Mouse (Mus musculus): Measurements from ENCODE around the gene Gm43738. TPM values are rescaled to one million over a fixed set of nuclear protein-coding genes. Genes with fewer than 3 reads are reported as not detected.

Gene Gm43738
- total RNA-seq (2021) (not detected), polyA plus RNA-seq (2012; rRNA removed) (not detected in 2 replicates)
- long read RNA-seq, partial matches to known transcripts = 0 of 3 reads
- long read RNA-seq, other reads (novel, unspliced or antisense) = 3 of 3 reads

- WGBS = 43% methylated on average over 7 of the region's 7 CpGs
- DNase-seq = no peak
- Histone ChIP-seq H3K79me2 (replicated peaks; ENCODE audit: control insufficient read depth, insufficient read depth, low read length) (no peaks in the 10 kb centered on the region), H3K27ac (peak within 1 kb of the TSS; percentile 34; the same call in 1 of the 2 replicates), H3K4me1 (ENCODE audit: control insufficient read depth, insufficient read depth, low read length) (peaks cover 1% of the 10 kb centered on the region; the same call in 1 of the 2 replicates), H3K36me3 (ENCODE audit: control insufficient read depth, insufficient read depth, low read length) (no peaks in the 10 kb centered on the region), H3K27me3 (ENCODE audit: control insufficient read depth, insufficient read depth, low read length) (no peaks in the 10 kb centered on the region), H3K4me3 (peak within 1 kb of the TSS; percentile 74), H3K9ac (ENCODE audit: low read depth, low read length) (peak within 1 kb of the TSS; percentile 64)
- TF ChIP-seq POLR2A (IDR thresholded peaks at IDR 0.05; ENCODE audit: insufficient read depth, low read depth, low read length) (no peak), EP300 (IDR thresholded peaks at IDR 0.05; ENCODE audit: insufficient read depth, low read depth, low read length) (no peak), CTCF (IDR thresholded peaks at IDR 0.05) (no peak)
- intact Hi-C loops (cut with DNase I) = no loop called here
These were observed at the start of gene Gm43738 for GRCm38 (mm10) chr3:89100811-89101210. Gene Gm43738, minus strand, starts transcription at chr3:89101099.

GRCm38 (mm10) chr3:89148567-89148966 is 47.7 kb upstream of the Gm43738 start:
- Histone ChIP-seq H3K27me3 (ENCODE audit: control insufficient read depth, insufficient read depth, low read length) (peaks cover 11% of the 10 kb centered on the region), H3K27ac (no peak overlapping the region), H3K79me2 (replicated peaks; ENCODE audit: control insufficient read depth, insufficient read depth, low read length) (no peaks in the 10 kb centered on the region), H3K36me3 (ENCODE audit: control insufficient read depth, insufficient read depth, low read length) (no peaks in the 10 kb centered on the region), H3K9ac (ENCODE audit: low read depth, low read length) (no peak overlapping the region), H3K4me3 (no peak overlapping the region), H3K4me1 (ENCODE audit: control insufficient read depth, insufficient read depth, low read length) (no peaks in the 10 kb centered on the region)
- DNase-seq = no peak
- intact Hi-C loops (cut with DNase I) = no loop called here
- no peak for TF ChIP-seq EP300 (IDR thresholded peaks at IDR 0.05; ENCODE audit: insufficient read depth, low read depth, low read length)
- TF ChIP-seq CTCF (IDR thresholded peaks at IDR 0.05) = no peak
- no peak for TF ChIP-seq POLR2A (IDR thresholded peaks at IDR 0.05; ENCODE audit: insufficient read depth, low read depth, low read length)
- WGBS = 77% methylated on average over 14 of the region's 14 CpGs

DNA sequence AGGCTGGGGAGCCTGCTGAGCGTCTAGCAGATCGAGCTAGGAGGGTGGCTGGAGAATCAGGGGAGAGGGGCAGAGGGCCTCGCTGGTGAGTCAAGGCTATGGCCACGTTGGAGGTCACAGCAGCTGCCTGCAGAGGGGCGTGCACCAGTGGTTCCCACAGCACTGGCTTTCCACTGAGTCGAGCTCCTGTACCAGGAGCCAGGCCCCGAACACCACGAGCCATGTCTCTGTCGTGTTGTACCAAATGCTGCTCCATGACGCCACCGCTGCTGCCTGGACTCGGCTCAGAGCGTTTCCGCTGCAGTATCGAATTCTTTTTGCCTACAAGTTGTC is 47.0 kb upstream of the Gm43738 start:
- Histone ChIP-seq H3K4me3 (no peak overlapping the region), H3K79me2 (replicated peaks; ENCODE audit: control insufficient read depth, insufficient read depth, low read length) (no peaks in the 10 kb centered on the region), H3K4me1 (ENCODE audit: control insufficient read depth, insufficient read depth, low read length) (no peaks in the 10 kb centered on the region), H3K27ac (no peak overlapping the region), H3K36me3 (ENCODE audit: control insufficient read depth, insufficient read depth, low read length) (no peaks in the 10 kb centered on the region), H3K27me3 (ENCODE audit: control insufficient read depth, insufficient read depth, low read length) (peaks cover 11% of the 10 kb centered on the region), H3K9ac (ENCODE audit: low read depth, low read length) (no peak overlapping the region)
- DNase-seq = no peak
- 12% methylated on average over 15 of the region's 15 CpGs for WGBS
- intact Hi-C loops (cut with DNase I) = no loop called here
- TF ChIP-seq EP300 (IDR thresholded peaks at IDR 0.05; ENCODE audit: insufficient read depth, low read depth, low read length) (no peak), POLR2A (IDR thresholded peaks at IDR 0.05; ENCODE audit: insufficient read depth, low read depth, low read length) (no peak), CTCF (IDR thresholded peaks at IDR 0.05) (no peak)

DNA sequence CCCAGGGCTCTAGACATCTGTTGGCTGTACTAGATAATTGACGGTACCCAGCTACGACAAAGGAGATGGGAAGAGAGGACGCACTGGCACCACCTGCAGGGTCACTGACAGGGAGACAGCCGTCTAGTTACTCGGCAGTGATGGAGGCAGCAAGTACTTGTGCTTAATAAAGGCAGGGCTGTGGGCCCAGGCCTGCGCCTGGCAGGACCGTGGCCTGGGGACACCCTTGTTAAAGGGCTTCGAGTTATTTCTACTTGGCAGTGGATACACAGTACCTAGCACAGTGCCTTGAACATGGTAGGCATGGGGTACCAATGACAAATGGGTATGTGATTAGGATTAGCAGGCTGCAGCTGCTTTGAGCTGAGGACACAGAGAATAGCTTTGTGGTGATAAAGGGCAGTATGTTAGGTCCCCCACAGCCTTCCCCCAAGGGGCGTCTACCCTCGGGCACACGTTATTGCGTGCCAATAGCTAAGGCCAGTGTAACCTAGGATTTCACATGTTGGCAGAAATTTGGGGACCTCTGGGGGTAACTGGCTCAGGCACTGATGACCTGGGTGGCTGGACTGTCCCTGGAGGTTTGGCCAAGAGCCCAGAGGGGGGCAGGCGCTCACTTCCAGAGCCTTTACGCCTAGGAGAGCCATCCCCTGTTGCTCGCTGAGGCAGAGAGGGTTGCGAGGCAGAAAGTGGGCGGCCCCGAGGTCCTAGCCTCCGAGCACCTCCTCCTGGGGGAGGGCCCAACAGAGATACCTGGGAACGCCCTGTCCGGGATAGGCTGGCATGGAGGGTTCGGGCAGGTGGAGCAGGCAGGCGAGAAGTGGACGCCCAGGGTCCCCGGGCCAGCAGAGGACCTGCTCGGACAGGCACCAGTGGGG is 46.4 kb upstream of the Gm43738 start:
- DNase-seq = no peak
- Histone ChIP-seq H3K9ac (ENCODE audit: low read depth, low read length) (no peak overlapping the region), H3K79me2 (replicated peaks; ENCODE audit: control insufficient read depth, insufficient read depth, low read length) (no peaks in the 10 kb centered on the region), H3K36me3 (ENCODE audit: control insufficient read depth, insufficient read depth, low read length) (no peaks in the 10 kb centered on the region), H3K27ac (no peak overlapping the region), H3K4me3 (no peak overlapping the region), H3K27me3 (ENCODE audit: control insufficient read depth, insufficient read depth, low read length) (peaks cover 8% of the 10 kb centered on the region), H3K4me1 (ENCODE audit: control insufficient read depth, insufficient read depth, low read length) (no peaks in the 10 kb centered on the region)
- intact Hi-C loops (cut with DNase I) = no loop called here
- TF ChIP-seq EP300 (IDR thresholded peaks at IDR 0.05; ENCODE audit: insufficient read depth, low read depth, low read length) = no peak
- TF ChIP-seq CTCF (IDR thresholded peaks at IDR 0.05) = no peak
- TF ChIP-seq POLR2A (IDR thresholded peaks at IDR 0.05; ENCODE audit: insufficient read depth, low read depth, low read length) = no peak
- 22% methylated on average over 26 of the region's 26 CpGs for WGBS

DNA sequence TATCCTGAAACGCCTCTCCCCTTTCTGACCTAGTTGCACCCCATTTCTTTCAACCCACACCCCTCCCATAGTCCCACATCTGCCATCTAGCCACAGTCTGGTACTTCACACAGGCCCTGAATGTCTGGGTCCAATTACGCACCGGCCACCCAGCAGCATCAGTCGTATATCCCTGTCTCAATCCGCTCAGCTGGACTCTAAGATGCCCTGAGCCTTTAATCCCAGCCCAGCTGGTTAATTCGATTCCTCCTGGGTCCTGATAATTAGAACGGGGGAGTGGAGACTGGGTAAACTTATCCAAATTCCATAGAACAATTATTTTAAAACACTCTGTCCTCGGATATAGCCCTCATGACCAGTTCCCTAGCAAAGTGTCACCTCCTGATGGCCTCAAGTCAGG is 44.7 kb upstream of the Gm43738 start:
- Histone ChIP-seq H3K27ac (no peak overlapping the region), H3K9ac (ENCODE audit: low read depth, low read length) (no peak overlapping the region), H3K4me1 (ENCODE audit: control insufficient read depth, insufficient read depth, low read length) (no peaks in the 10 kb centered on the region), H3K36me3 (ENCODE audit: control insufficient read depth, insufficient read depth, low read length) (no peaks in the 10 kb centered on the region), H3K79me2 (replicated peaks; ENCODE audit: control insufficient read depth, insufficient read depth, low read length) (no peaks in the 10 kb centered on the region), H3K4me3 (no peak overlapping the region), H3K27me3 (ENCODE audit: control insufficient read depth, insufficient read depth, low read length) (peaks cover 8% of the 10 kb centered on the region)
- DNase-seq = no peak
- 71% methylated on average over 8 of the region's 8 CpGs for WGBS
- TF ChIP-seq EP300 (IDR thresholded peaks at IDR 0.05; ENCODE audit: insufficient read depth, low read depth, low read length) (no peak), CTCF (IDR thresholded peaks at IDR 0.05) (no peak), POLR2A (IDR thresholded peaks at IDR 0.05; ENCODE audit: insufficient read depth, low read depth, low read length) (no peak)
- intact Hi-C loops (cut with DNase I) = no loop called here

GRCm38 (mm10) chr3:89144821-89145220 is 43.9 kb upstream of the Gm43738 start:
- Histone ChIP-seq H3K27ac (no peak overlapping the region), H3K4me3 (no peak overlapping the region), H3K4me1 (ENCODE audit: control insufficient read depth, insufficient read depth, low read length) (no peaks in the 10 kb centered on the region), H3K79me2 (replicated peaks; ENCODE audit: control insufficient read depth, insufficient read depth, low read length) (no peaks in the 10 kb centered on the region), H3K27me3 (ENCODE audit: control insufficient read depth, insufficient read depth, low read length) (peaks cover 8% of the 10 kb centered on the region), H3K9ac (ENCODE audit: low read depth, low read length) (no peak overlapping the region), H3K36me3 (ENCODE audit: control insufficient read depth, insufficient read depth, low read length) (no peaks in the 10 kb centered on the region)
- intact Hi-C loops (cut with DNase I) = no loop called here
- TF ChIP-seq POLR2A (IDR thresholded peaks at IDR 0.05; ENCODE audit: insufficient read depth, low read depth, low read length) = no peak
- TF ChIP-seq EP300 (IDR thresholded peaks at IDR 0.05; ENCODE audit: insufficient read depth, low read depth, low read length) = no peak
- TF ChIP-seq CTCF (IDR thresholded peaks at IDR 0.05) = no peak
- no peak for DNase-seq
- WGBS = 71% methylated on average over 10 of the region's 10 CpGs
